Mouse (Mus musculus): Measurements from ENCODE around the gene Zbtb20. TPM values are rescaled to one million over a fixed set of nuclear protein-coding genes. Genes with fewer than 3 reads are reported as not detected.

Zbtb20 gene
- total and polyA plus RNA-seq, 3 experiments: 1.8 to 18.1 (median 6.6) TPM

DNA sequence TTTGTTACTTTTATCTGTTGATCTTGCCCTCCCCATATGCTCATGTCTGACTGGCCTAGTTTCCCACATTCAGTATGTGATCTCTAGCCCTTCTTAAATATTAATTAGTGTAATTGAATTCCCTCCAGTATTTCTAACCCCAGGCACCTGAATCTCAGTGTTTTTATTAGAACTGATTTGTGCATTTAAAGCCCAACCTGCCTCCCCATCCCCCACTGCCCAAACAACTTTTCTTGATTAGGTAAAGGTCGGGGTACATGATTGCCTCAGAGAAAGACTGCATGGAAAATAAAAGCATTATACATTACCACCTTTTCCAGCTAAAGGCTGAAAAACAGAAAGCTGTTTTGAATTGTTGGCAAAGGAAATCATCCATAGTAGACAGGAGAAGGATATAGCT, 383.8 kb downstream of the Zbtb20 start:
- Histone ChIP-seq H3K4me3 (ENCODE audit: low read depth, low read length) (no peak overlapping the region), H3K27me3 (ENCODE audit: insufficient read depth, low read length) (no peaks in the 10 kb centered on the region), H3K36me3 (replicated peaks) (no peaks in the 10 kb centered on the region), H3K9me3 (replicated peaks) (no peaks in the 10 kb centered on the region), H3K4me1 (ENCODE audit: insufficient read depth, low read depth, low read length) (no peaks in the 10 kb centered on the region)
- ATAC-seq (ENCODE audit: extremely low read depth, insufficient number of reproducible peaks, low FRiP score, poor library complexity, severe bottlenecking): no peak
- TF ChIP-seq TAL1 (conservative IDR thresholded peaks at IDR 0.05; ENCODE audit: low read depth, low read length) (no peak), POLR2AphosphoS5 (IDR thresholded peaks at IDR 0.05; ENCODE audit: insufficient replicate concordance, low read depth, low read length) (no peak), CTCF (IDR thresholded peaks at IDR 0.05; ENCODE audit: low read depth, low read length) (no peak), GATA2 (IDR thresholded peaks at IDR 0.05; ENCODE audit: borderline replicate concordance, low read depth, low read length) (no peak), GATA1 (IDR thresholded peaks at IDR 0.05; ENCODE audit: borderline replicate concordance, low read length) (no peak)
- DNase-seq (ENCODE audit: low spot score): no peak

DNA sequence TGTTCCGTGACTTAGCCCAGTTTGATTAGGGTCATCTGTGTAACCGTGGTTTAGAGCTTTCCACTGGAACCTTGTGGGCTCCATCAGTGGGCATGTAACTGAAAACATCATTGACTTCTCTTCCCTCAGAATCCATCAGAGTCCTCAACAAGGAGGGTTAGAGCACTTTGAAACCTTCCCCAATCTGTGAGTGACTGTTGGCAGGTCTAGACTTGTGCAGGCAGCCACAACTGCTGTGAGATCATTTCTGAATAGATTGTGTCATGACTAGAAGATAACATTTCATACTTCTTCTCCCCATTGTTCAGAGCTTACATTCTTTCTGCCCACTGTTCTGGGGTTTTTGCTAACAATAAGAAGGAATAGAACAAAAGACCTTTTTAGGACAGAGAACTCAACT, 385.2 kb downstream of the Zbtb20 start:
- DNase-seq (ENCODE audit: low spot score): no peak
- Histone ChIP-seq H3K36me3 (replicated peaks) (no peaks in the 10 kb centered on the region), H3K9me3 (replicated peaks) (no peaks in the 10 kb centered on the region), H3K4me3 (ENCODE audit: low read depth, low read length) (no peak overlapping the region), H3K27me3 (ENCODE audit: insufficient read depth, low read length) (no peaks in the 10 kb centered on the region), H3K4me1 (ENCODE audit: insufficient read depth, low read depth, low read length) (no peaks in the 10 kb centered on the region)
- TF ChIP-seq TAL1 (conservative IDR thresholded peaks at IDR 0.05; ENCODE audit: low read depth, low read length) (no peak), GATA2 (IDR thresholded peaks at IDR 0.05; ENCODE audit: borderline replicate concordance, low read depth, low read length) (no peak), CTCF (IDR thresholded peaks at IDR 0.05; ENCODE audit: low read depth, low read length) (no peak), POLR2AphosphoS5 (IDR thresholded peaks at IDR 0.05; ENCODE audit: insufficient replicate concordance, low read depth, low read length) (no peak), GATA1 (IDR thresholded peaks at IDR 0.05; ENCODE audit: borderline replicate concordance, low read length) (no peak)
- ATAC-seq (ENCODE audit: extremely low read depth, insufficient number of reproducible peaks, low FRiP score, poor library complexity, severe bottlenecking): no peak

DNA sequence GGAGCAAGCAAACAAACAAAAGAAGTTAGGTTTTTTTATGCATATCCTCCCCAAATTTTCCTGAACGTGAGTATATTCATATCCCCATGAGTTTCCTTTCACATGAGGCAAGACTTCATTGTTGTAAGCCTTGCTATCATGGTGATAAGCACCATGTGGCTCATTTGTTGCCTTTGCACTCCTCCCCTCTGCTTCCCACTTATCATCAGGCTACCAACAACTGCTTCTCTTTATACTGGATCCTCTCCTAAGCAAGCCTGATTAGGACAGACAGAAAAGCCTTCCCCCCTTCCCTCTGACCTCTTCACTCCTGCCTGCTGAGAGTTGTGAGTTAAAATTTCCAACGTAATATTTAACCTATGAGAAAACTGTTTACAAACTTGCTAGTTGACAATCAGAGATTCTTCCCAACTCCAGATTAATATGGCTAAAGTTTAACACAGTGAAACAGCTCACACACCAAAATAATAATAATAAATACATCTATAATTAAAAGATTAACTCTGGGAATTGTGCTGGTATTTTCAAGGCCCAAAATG, 398.4 kb downstream of the Zbtb20 start:
- no peak for ATAC-seq (ENCODE audit: extremely low read depth, insufficient number of reproducible peaks, low FRiP score, poor library complexity, severe bottlenecking)
- H3K4me3 ChIP-seq (ENCODE audit: low read depth, low read length): no peak overlapping the region
- TF ChIP-seq CTCF (IDR thresholded peaks at IDR 0.05; ENCODE audit: low read depth, low read length): no peak
- no peak for TF ChIP-seq GATA1 (IDR thresholded peaks at IDR 0.05; ENCODE audit: borderline replicate concordance, low read length)
- TF ChIP-seq POLR2AphosphoS5 (IDR thresholded peaks at IDR 0.05; ENCODE audit: insufficient replicate concordance, low read depth, low read length): no peak
- no peak for TF ChIP-seq TAL1 (conservative IDR thresholded peaks at IDR 0.05; ENCODE audit: low read depth, low read length)
- TF ChIP-seq GATA2 (IDR thresholded peaks at IDR 0.05; ENCODE audit: borderline replicate concordance, low read depth, low read length): no peak

DNA sequence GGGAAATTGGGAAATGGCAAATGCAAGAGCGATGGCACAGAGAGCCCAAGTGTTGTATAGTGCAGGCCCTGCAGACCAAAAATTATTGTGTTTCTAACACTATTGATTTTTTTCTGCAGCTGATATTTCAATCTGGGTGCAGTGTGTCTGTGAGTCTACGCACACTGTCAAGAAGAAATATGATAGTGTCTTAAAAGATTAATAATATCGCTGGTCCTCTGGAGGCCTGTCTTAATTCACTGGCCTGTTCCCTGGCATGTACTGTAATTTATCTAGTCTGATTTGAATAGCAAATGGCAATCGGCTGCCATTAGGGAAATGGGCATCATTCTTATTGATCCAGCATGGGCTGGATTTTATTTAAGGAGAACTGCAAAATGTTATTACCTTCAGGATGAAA, 401.1 kb downstream of the Zbtb20 start:
- H3K9me3 ChIP-seq (replicated peaks): no peaks in the 10 kb centered on the region
- TF ChIP-seq GATA2 (IDR thresholded peaks at IDR 0.05; ENCODE audit: borderline replicate concordance, low read depth, low read length): no peak
- TF ChIP-seq GATA1 (IDR thresholded peaks at IDR 0.05; ENCODE audit: borderline replicate concordance, low read length): no peak
- no peak for TF ChIP-seq POLR2AphosphoS5 (IDR thresholded peaks at IDR 0.05; ENCODE audit: insufficient replicate concordance, low read depth, low read length)
- TF ChIP-seq CTCF (IDR thresholded peaks at IDR 0.05; ENCODE audit: low read depth, low read length): no peak
- no peak for TF ChIP-seq TAL1 (conservative IDR thresholded peaks at IDR 0.05; ENCODE audit: low read depth, low read length)
- no peaks in the 10 kb centered on the region for H3K4me1 ChIP-seq (ENCODE audit: insufficient read depth, low read depth, low read length)
- no peaks in the 10 kb centered on the region for H3K36me3 ChIP-seq (replicated peaks)
- no peak overlapping the region for H3K4me3 ChIP-seq (ENCODE audit: low read depth, low read length)
- no peak for ATAC-seq (ENCODE audit: extremely low read depth, insufficient number of reproducible peaks, low FRiP score, poor library complexity, severe bottlenecking)
- no peak for DNase-seq (ENCODE audit: low spot score)
- H3K27me3 ChIP-seq (ENCODE audit: insufficient read depth, low read length): no peaks in the 10 kb centered on the region

More for the DNA sequence above, 398.4 kb downstream of the Zbtb20 start:
- H3K27me3 ChIP-seq (ENCODE audit: insufficient read depth, low read length): no peaks in the 10 kb centered on the region
- no peaks in the 10 kb centered on the region for H3K4me1 ChIP-seq (ENCODE audit: insufficient read depth, low read depth, low read length)
- H3K9me3 ChIP-seq (replicated peaks): no peaks in the 10 kb centered on the region
- no peak for DNase-seq (ENCODE audit: low spot score)
- H3K36me3 ChIP-seq (replicated peaks): no peaks in the 10 kb centered on the region

DNA sequence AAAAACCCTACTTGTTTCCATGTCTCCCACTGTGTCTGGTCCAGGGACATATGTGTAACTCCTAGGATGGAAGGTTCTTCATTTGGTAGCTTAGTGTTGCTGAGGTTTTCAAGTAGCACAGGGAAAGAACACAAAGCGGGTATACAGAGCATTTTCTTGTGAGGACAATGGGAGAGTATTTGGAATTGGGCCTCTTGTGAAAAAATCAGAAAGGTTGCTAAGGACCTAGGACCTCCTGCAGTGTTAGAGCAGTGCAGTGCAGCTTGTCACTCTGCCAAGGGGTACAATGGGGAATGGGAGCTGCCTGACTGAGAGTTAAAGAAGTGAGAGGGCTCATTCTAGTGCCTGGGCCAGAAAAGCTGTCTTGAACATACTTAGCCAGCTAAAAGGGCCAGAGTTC, 410.6 kb downstream of the Zbtb20 start:
- H3K4me1 ChIP-seq (ENCODE audit: insufficient read depth, low read depth, low read length): no peaks in the 10 kb centered on the region
- ATAC-seq (ENCODE audit: extremely low read depth, insufficient number of reproducible peaks, low FRiP score, poor library complexity, severe bottlenecking) (no peak), DNase-seq (ENCODE audit: low spot score) (no peak)
- no peak for TF ChIP-seq CTCF (IDR thresholded peaks at IDR 0.05; ENCODE audit: low read depth, low read length)
- H3K36me3 ChIP-seq (replicated peaks): no peaks in the 10 kb centered on the region
- H3K9me3 ChIP-seq (replicated peaks): no peaks in the 10 kb centered on the region
- no peaks in the 10 kb centered on the region for H3K27me3 ChIP-seq (ENCODE audit: insufficient read depth, low read length)
- H3K4me3 ChIP-seq (ENCODE audit: low read depth, low read length): no peak overlapping the region

DNA sequence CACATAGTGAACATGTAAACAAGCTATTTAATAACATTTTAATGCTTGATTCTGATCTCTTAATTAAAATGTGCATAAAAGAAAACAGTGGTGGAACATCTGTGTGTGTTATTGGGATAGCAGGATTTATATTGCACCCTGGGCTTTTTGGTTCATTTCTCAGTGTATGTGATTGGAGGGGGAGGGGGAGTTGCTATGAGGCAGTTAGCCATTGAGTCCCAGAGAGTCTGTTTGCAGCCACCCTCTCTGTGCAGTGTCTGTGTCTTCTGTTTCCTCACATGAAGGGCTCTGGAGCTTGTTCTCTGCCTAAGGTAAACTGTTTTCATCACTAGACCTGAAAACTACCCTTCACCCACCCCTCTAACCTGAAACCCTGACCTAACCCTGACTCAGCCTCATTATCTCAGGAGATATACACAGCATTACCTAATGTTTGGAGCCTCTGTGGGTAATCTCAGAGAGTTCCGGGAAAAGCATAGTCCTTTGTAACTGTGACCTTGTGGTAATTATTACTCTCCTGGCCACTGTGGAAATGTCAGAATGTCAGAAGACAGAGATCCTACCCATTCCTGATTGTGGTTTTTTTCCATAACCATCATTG, 411.2 kb downstream of the Zbtb20 start:
- H3K9me3 ChIP-seq (replicated peaks): no peaks in the 10 kb centered on the region
- ATAC-seq (ENCODE audit: extremely low read depth, insufficient number of reproducible peaks, low FRiP score, poor library complexity, severe bottlenecking) (no peak), DNase-seq (ENCODE audit: low spot score) (no peak)
- no peaks in the 10 kb centered on the region for H3K36me3 ChIP-seq (replicated peaks)
- no peak overlapping the region for H3K4me3 ChIP-seq (ENCODE audit: low read depth, low read length)
- H3K4me1 ChIP-seq (ENCODE audit: insufficient read depth, low read depth, low read length): no peaks in the 10 kb centered on the region
- no peak for TF ChIP-seq TAL1 (conservative IDR thresholded peaks at IDR 0.05; ENCODE audit: low read depth, low read length)
- no peak for TF ChIP-seq POLR2AphosphoS5 (IDR thresholded peaks at IDR 0.05; ENCODE audit: insufficient replicate concordance, low read depth, low read length)
- TF ChIP-seq GATA1 (IDR thresholded peaks at IDR 0.05; ENCODE audit: borderline replicate concordance, low read length): no peak
- TF ChIP-seq GATA2 (IDR thresholded peaks at IDR 0.05; ENCODE audit: borderline replicate concordance, low read depth, low read length): no peak
- no peak for TF ChIP-seq CTCF (IDR thresholded peaks at IDR 0.05; ENCODE audit: low read depth, low read length)
- no peaks in the 10 kb centered on the region for H3K27me3 ChIP-seq (ENCODE audit: insufficient read depth, low read length)

All from G1E (cell line).